Mouse (Mus musculus) embryonic fibroblast, embryonic 13.5 days (primary cell): ENCODE measurements around the gene Tanc2.

Experiments
- CTCF ChIP-seq: IDR thresholded peaks from 2 replicates; pipeline ENCODE4 v1.5.1; 2011; ENCODE audit warnings: mild to moderate bottlenecking, control low read depth, low read length, moderate library complexity, borderline replicate concordance; ENCODE audit not compliant: insufficient read depth
- POLR2A ChIP-seq: IDR thresholded peaks from 2 replicates; pipeline ENCODE4 v1.6.1; 2011; ENCODE audit warnings: low read depth, mild to moderate bottlenecking, control low read depth, low read length, moderate library complexity

DNA sequence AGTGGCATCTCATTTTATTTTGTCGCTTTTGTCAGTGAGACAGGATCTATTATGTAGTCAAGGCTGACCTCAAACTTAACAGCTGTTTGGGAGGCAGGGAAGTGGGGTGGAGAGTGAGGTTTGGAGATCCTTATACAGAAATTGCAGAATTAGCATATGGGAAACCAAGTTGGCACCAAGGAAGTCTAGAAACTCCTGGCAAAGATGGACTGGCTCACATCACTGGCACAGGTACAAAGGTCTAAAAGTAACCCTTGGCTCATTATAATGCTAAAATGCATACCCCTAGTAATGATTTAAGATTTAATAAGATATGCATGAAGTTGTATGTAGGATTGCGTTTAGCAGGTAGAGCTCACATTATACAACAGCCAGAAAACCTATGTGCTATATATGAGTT, 58.2 kb downstream of the Tanc2 start:
- TF ChIP-seq POLR2A (no peak), CTCF (no peak)
